Mouse (Mus musculus) cortical plate, adult 2 months (tissue): ENCODE measurements around the gene Borcs7.

Source experiments
- CTCF ChIP-seq: fragments of 200-500 bp; IDR thresholded peaks from 2 replicates; pipeline ENCODE4 v1.5.1; 2011; ENCODE audit warnings: mild to moderate bottlenecking, control low read depth, low read length; ENCODE audit not compliant: insufficient read depth; ENCODE audit errors: extremely low read depth
- POLR2A ChIP-seq: fragments of 200-500 bp; IDR thresholded peaks from 2 replicates; pipeline ENCODE4 v1.6.1; 2011; ENCODE audit warnings: mild to moderate bottlenecking, low read length, control low read depth; ENCODE audit not compliant: insufficient read depth; ENCODE audit errors: extremely low read depth

GRCm38 (mm10) chr19:46752235-46752634 lies 62.5 kb downstream of the Borcs7 start:
- TF ChIP-seq CTCF (no peak), POLR2A (no peak)
